Mouse (Mus musculus): ENCODE measurements around the gene Dlx6. TPM values are rescaled to one million over a fixed set of nuclear protein-coding genes. Genes with fewer than 3 reads are reported as not detected.
A peak's percentile ranks its signal among the peaks of the same experiment; 100 is the strongest.

The Dlx6 gene
- polyA plus RNA-seq, 1 experiment from 2014 or later, result not detected

GRCm38 (mm10) chr6:6869961-6870800, 7.0 kb downstream of the Dlx6 start:
- H3K36me3 ChIP-seq (ENCODE audit: insufficient read depth, low read length), result no peaks in the 10 kb centered on the region
- H3K9ac ChIP-seq (ENCODE audit: low read depth, low read length), result no peak overlapping the region
- no peak overlapping the region for H3K4me3 ChIP-seq (replicated peaks; ENCODE audit: low read depth, low read length)
- no peak overlapping the region for H3K27ac ChIP-seq
- DNase-seq (ENCODE audit: low spot score), result no peak
- peaks cover 85% of the 10 kb centered on the region for H3K27me3 ChIP-seq (ENCODE audit: insufficient read depth, low read length)
- TF ChIP-seq CTCF (IDR thresholded peaks at IDR 0.05; ENCODE audit: low read depth), result 0 out of 2 replicates have a peak, but pooled peaks have one; percentile 7
- no peaks in the 10 kb centered on the region for H3K4me1 ChIP-seq (replicated peaks; ENCODE audit: insufficient read depth, low read length)
- no peaks in the 10 kb centered on the region for H3K9me3 ChIP-seq (replicated peaks; ENCODE audit: low read length)
- ATAC-seq (replicated peaks; ENCODE audit: low FRiP score, low read depth), result no peak
- 3% methylated on average over 11 of the region's 11 CpGs for WGBS
- H3K4me2 ChIP-seq (ENCODE audit: low read length), result no peak overlapping the region

DNA sequence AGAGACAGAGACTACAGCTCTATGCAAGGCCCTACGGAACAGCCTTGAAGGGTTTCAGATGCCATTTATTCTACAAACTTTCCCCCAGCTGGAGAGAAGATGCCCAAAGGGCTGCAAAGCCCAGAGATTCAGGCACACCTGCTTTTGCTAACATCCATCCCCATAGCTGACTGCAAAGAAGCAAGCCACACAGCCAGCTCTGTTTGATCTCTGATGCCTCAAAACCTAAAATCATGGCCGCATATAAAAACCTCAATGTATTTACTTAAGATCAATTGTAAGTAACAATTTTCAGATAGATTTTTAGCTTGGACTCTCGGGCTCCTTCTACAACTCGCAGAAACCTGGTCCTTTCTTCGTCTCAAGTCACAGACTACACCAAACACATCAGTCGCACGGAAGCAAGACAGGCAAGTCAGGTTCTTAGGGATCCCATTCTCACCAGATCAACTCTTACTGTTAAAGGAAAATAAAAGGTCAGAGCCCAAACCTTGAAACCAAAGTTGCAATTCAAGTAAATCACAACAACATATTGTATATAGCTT, 7.8 kb downstream of the Dlx6 start:
- Histone ChIP-seq H3K9ac (ENCODE audit: low read depth, low read length) (no peak overlapping the region), H3K9me3 (replicated peaks; ENCODE audit: low read length) (no peaks in the 10 kb centered on the region), H3K27me3 (ENCODE audit: insufficient read depth, low read length) (peaks cover 86% of the 10 kb centered on the region), H3K4me3 (replicated peaks; ENCODE audit: low read depth, low read length) (no peak overlapping the region), H3K27ac (no peak overlapping the region), H3K4me2 (ENCODE audit: low read length) (no peak overlapping the region), H3K4me1 (replicated peaks; ENCODE audit: insufficient read depth, low read length) (no peaks in the 10 kb centered on the region), H3K36me3 (ENCODE audit: insufficient read depth, low read length) (no peaks in the 10 kb centered on the region)
- no peak for TF ChIP-seq CTCF (IDR thresholded peaks at IDR 0.05; ENCODE audit: low read depth)
- DNase-seq (ENCODE audit: low spot score) (no peak), ATAC-seq (replicated peaks; ENCODE audit: low FRiP score, low read depth) (no peak)
- WGBS, result 3% methylated on average over 7 of the region's 7 CpGs

DNA sequence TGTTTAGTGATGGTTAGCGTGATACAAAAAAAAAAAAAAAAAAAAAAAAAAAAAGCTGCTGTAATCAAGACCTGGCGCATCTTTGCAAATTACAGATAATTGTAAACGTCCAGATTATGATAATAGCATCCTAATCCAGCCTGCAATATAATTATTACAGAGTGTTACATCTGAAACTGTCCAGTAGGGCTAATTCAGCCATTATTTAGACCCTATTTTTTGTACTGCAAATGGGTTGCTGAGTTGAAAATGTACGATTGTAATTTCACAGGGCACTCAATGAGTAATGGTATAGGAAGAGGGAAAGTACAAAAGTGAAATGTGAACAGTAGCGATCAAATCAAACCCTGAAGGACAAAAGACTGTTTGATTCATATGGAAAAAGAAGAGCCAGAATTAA, 8.6 kb downstream of the Dlx6 start:
- Histone ChIP-seq H3K4me3 (replicated peaks; ENCODE audit: low read depth, low read length) (no peak overlapping the region), H3K27ac (no peak overlapping the region), H3K27me3 (ENCODE audit: insufficient read depth, low read length) (peaks cover 86% of the 10 kb centered on the region), H3K9ac (ENCODE audit: low read depth, low read length) (no peak overlapping the region), H3K36me3 (ENCODE audit: insufficient read depth, low read length) (no peaks in the 10 kb centered on the region), H3K4me1 (replicated peaks; ENCODE audit: insufficient read depth, low read length) (no peaks in the 10 kb centered on the region), H3K4me2 (ENCODE audit: low read length) (no peak overlapping the region), H3K9me3 (replicated peaks; ENCODE audit: low read length) (no peaks in the 10 kb centered on the region)
- 3% methylated on average over 5 of the region's 5 CpGs for WGBS
- ATAC-seq (replicated peaks; ENCODE audit: low FRiP score, low read depth), result no peak
- no peak for TF ChIP-seq CTCF (IDR thresholded peaks at IDR 0.05; ENCODE audit: low read depth)
- no peak for DNase-seq (ENCODE audit: low spot score)

- no peak overlapping the region for H3K9ac ChIP-seq (ENCODE audit: low read depth, low read length)
- no peaks in the 10 kb centered on the region for H3K9me3 ChIP-seq (replicated peaks; ENCODE audit: low read length)
- H3K4me2 ChIP-seq (ENCODE audit: low read length), result no peak overlapping the region
- no peak overlapping the region for H3K27ac ChIP-seq
- peaks cover 92% of the 10 kb centered on the region for H3K27me3 ChIP-seq (ENCODE audit: insufficient read depth, low read length)
- DNase-seq (ENCODE audit: low spot score), result no peak
- TF ChIP-seq CTCF (IDR thresholded peaks at IDR 0.05; ENCODE audit: low read depth), result no peak
- H3K4me3 ChIP-seq (replicated peaks; ENCODE audit: low read depth, low read length), result no peak overlapping the region
- ATAC-seq (replicated peaks; ENCODE audit: low FRiP score, low read depth), result no peak
- 5% methylated on average over 5 of the region's 5 CpGs for WGBS
- no peaks in the 10 kb centered on the region for H3K36me3 ChIP-seq (ENCODE audit: insufficient read depth, low read length)
- no peaks in the 10 kb centered on the region for H3K4me1 ChIP-seq (replicated peaks; ENCODE audit: insufficient read depth, low read length)
These were observed 9.7 kb downstream of the Dlx6 start for GRCm38 (mm10) chr6:6872873-6873272.

DNA sequence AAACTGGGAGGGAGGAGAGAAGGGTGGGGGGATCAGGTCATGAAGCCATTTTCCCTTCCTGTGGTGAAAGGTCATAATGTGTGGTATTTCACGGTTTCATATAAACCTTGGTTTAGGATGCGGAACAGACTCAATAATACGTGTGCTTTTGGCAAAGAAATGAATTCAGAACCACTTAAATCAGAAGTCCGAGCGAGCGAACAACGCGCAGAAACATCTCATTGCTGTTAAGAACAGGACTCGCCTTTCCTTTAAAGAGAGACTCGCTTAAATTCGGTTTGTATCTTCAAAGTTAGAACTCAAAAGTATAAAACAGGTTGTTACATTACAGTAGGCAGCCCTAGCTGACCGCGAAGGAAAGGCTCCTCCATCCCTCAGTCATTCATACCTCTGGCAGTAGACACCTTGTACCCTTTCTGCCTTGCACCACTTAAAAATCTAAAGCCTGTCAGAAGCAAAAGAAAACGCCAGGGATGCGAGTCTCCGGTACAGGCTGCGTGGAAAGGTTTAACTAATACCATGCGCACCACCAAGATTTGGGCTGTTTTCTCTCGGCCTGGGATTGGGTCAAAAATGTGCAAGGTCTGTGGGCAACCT, 10.4 kb downstream of the Dlx6 start:
- ATAC-seq (replicated peaks; ENCODE audit: low FRiP score, low read depth) (no peak), DNase-seq (ENCODE audit: low spot score) (no peak)
- Histone ChIP-seq H3K27ac (no peak overlapping the region), H3K27me3 (ENCODE audit: insufficient read depth, low read length) (peaks cover 93% of the 10 kb centered on the region), H3K36me3 (ENCODE audit: insufficient read depth, low read length) (no peaks in the 10 kb centered on the region), H3K4me2 (ENCODE audit: low read length) (no peak overlapping the region), H3K4me1 (replicated peaks; ENCODE audit: insufficient read depth, low read length) (no peaks in the 10 kb centered on the region), H3K9me3 (replicated peaks; ENCODE audit: low read length) (no peaks in the 10 kb centered on the region), H3K4me3 (replicated peaks; ENCODE audit: low read depth, low read length) (no peak overlapping the region), H3K9ac (ENCODE audit: low read depth, low read length) (no peak overlapping the region)
- 3% methylated on average over 19 of the region's 19 CpGs for WGBS
- no peak for TF ChIP-seq CTCF (IDR thresholded peaks at IDR 0.05; ENCODE audit: low read depth)

DNA sequence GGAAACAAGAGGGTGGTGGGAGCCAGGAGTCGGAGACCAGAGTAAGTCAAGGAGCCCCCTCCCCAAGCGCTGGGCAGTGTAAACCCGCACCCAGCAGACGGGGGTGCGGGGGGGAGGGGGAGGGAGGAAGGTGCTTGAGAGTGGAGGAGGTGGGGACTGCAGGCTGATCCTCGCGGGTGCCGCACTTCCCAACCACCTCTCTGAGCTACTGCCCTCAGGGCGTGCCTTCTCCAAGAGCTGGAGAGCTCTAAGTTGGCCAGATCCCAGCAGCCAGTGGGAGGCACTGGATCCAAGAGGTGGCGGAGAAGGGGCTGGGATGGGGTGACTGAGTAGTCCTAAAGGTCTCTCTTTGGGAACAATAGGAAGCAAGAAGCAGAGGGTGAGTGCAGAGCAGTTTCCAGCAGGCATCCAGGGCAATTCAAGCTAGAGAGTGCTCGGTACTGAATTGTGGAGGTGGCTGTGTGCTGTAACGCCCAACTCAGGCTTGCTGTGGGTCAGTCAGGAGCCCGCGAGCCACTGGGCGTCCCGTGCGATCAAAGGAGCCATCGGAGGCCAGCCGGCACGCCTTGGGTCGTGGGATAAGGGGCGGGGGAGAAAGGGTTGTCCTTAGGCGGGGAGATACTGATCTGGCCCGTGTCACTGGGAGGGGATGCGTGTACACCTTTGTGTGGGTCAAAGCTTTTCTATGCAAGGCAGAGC, 11.1 kb downstream of the Dlx6 start:
- ATAC-seq (replicated peaks; ENCODE audit: low FRiP score, low read depth) (no peak), DNase-seq (ENCODE audit: low spot score) (no peak)

More for the DNA sequence above, 11.1 kb downstream of the Dlx6 start:
- no peak for TF ChIP-seq CTCF (IDR thresholded peaks at IDR 0.05; ENCODE audit: low read depth)
- no peak overlapping the region for H3K9ac ChIP-seq (ENCODE audit: low read depth, low read length)
- under 1% methylated on average over 25 of the region's 25 CpGs for WGBS
- peaks cover 93% of the 10 kb centered on the region for H3K27me3 ChIP-seq (ENCODE audit: insufficient read depth, low read length)
- no peak overlapping the region for H3K4me3 ChIP-seq (replicated peaks; ENCODE audit: low read depth, low read length)
- no peaks in the 10 kb centered on the region for H3K36me3 ChIP-seq (ENCODE audit: insufficient read depth, low read length)
- no peaks in the 10 kb centered on the region for H3K9me3 ChIP-seq (replicated peaks; ENCODE audit: low read length)
- H3K4me2 ChIP-seq (ENCODE audit: low read length), result no peak overlapping the region
- H3K4me1 ChIP-seq (replicated peaks; ENCODE audit: insufficient read depth, low read length), result no peaks in the 10 kb centered on the region
- H3K27ac ChIP-seq, result no peak overlapping the region
